Mouse (Mus musculus): ENCODE data around the gene Gm10260. TPM values are rescaled to one million over a fixed set of nuclear protein-coding genes. Genes with fewer than 3 reads are reported as not detected.

The Gm10260 gene
- polyA plus RNA-seq (2014; fragmentation: Nextera tagmentation; extraction: Ambion mirVana): 9.0 and 10.0 TPM in 2 replicates

GRCm38 (mm10) chr13:97760532-97760931, at the start of gene Gm10260:
Gene Gm10260 (minus strand): TSS chr13:97760632.
- H3K4me2 ChIP-seq (replicated peaks; ENCODE audit: low read depth, low read length): no peak within 1 kb of the TSS
- H3K9ac ChIP-seq (ENCODE audit: low read depth, low read length): no peak within 1 kb of the TSS
- no peaks in the 10 kb centered on the region for H3K36me3 ChIP-seq (ENCODE audit: control insufficient read depth, insufficient read depth, low read length)
- no peak within 1 kb of the TSS for H3K4me3 ChIP-seq (ENCODE audit: low read length)
- no peak within 1 kb of the TSS for H3K27ac ChIP-seq (ENCODE audit: low read depth, low read length)
- ATAC-seq (ENCODE audit: low FRiP score, low TSS enrichment): no peak
- no peaks in the 10 kb centered on the region for H3K27me3 ChIP-seq (ENCODE audit: control insufficient read depth, insufficient read depth, low read length)
- 93% methylated on average over 10 of the region's 11 CpGs for WGBS
- H3K4me1 ChIP-seq (ENCODE audit: control insufficient read depth, insufficient read depth, low read length): 0 out of 2 replicates have a peak, but pooled peaks cover 3% of the 10 kb centered on the region
- no peaks in the 10 kb centered on the region for H3K9me3 ChIP-seq (ENCODE audit: control insufficient read depth, low read length)

GRCm38 (mm10) chr13:97809828-97810227, 49.4 kb upstream of the Gm10260 start:
- Histone ChIP-seq H3K27me3 (ENCODE audit: control insufficient read depth, insufficient read depth, low read length) (no peaks in the 10 kb centered on the region), H3K4me1 (ENCODE audit: control insufficient read depth, insufficient read depth, low read length) (no peaks in the 10 kb centered on the region), H3K9ac (ENCODE audit: low read depth, low read length) (no peak overlapping the region), H3K36me3 (ENCODE audit: control insufficient read depth, insufficient read depth, low read length) (no peaks in the 10 kb centered on the region), H3K4me2 (replicated peaks; ENCODE audit: low read depth, low read length) (no peak overlapping the region), H3K27ac (ENCODE audit: low read depth, low read length) (no peak overlapping the region), H3K4me3 (ENCODE audit: low read length) (no peak overlapping the region), H3K9me3 (ENCODE audit: control insufficient read depth, low read length) (no peaks in the 10 kb centered on the region)
- WGBS: 90% methylated on average over 4 of the region's 4 CpGs
- no peak for ATAC-seq (ENCODE audit: low FRiP score, low TSS enrichment)

GRCm38 (mm10) chr13:97805907-97806306, 45.5 kb upstream of the Gm10260 start:
- Histone ChIP-seq H3K36me3 (ENCODE audit: control insufficient read depth, insufficient read depth, low read length) (no peaks in the 10 kb centered on the region), H3K9me3 (ENCODE audit: control insufficient read depth, low read length) (no peaks in the 10 kb centered on the region), H3K27ac (ENCODE audit: low read depth, low read length) (no peak overlapping the region), H3K27me3 (ENCODE audit: control insufficient read depth, insufficient read depth, low read length) (no peaks in the 10 kb centered on the region), H3K9ac (ENCODE audit: low read depth, low read length) (no peak overlapping the region), H3K4me3 (ENCODE audit: low read length) (no peak overlapping the region), H3K4me1 (ENCODE audit: control insufficient read depth, insufficient read depth, low read length) (no peaks in the 10 kb centered on the region), H3K4me2 (replicated peaks; ENCODE audit: low read depth, low read length) (no peak overlapping the region)
- WGBS: 66% methylated on average over 9 of the region's 9 CpGs
- ATAC-seq (ENCODE audit: low FRiP score, low TSS enrichment): no peak

- 81% methylated on average over 4 of the region's 4 CpGs for WGBS
- H3K27me3 ChIP-seq (ENCODE audit: control insufficient read depth, insufficient read depth, low read length): no peaks in the 10 kb centered on the region
- no peaks in the 10 kb centered on the region for H3K4me1 ChIP-seq (ENCODE audit: control insufficient read depth, insufficient read depth, low read length)
- no peak overlapping the region for H3K27ac ChIP-seq (ENCODE audit: low read depth, low read length)
- no peak overlapping the region for H3K9ac ChIP-seq (ENCODE audit: low read depth, low read length)
- no peaks in the 10 kb centered on the region for H3K9me3 ChIP-seq (ENCODE audit: control insufficient read depth, low read length)
- H3K36me3 ChIP-seq (ENCODE audit: control insufficient read depth, insufficient read depth, low read length): no peaks in the 10 kb centered on the region
- ATAC-seq (ENCODE audit: low FRiP score, low TSS enrichment): no peak
- no peak overlapping the region for H3K4me3 ChIP-seq (ENCODE audit: low read length)
- no peak overlapping the region for H3K4me2 ChIP-seq (replicated peaks; ENCODE audit: low read depth, low read length)
These were observed 42.0 kb upstream of the Gm10260 start for GRCm38 (mm10) chr13:97802386-97802785.

GRCm38 (mm10) chr13:97797462-97797861, 37.0 kb upstream of the Gm10260 start:
- no peaks in the 10 kb centered on the region for H3K4me1 ChIP-seq (ENCODE audit: control insufficient read depth, insufficient read depth, low read length)
- H3K36me3 ChIP-seq (ENCODE audit: control insufficient read depth, insufficient read depth, low read length): no peaks in the 10 kb centered on the region
- no peaks in the 10 kb centered on the region for H3K27me3 ChIP-seq (ENCODE audit: control insufficient read depth, insufficient read depth, low read length)
- WGBS: 51% methylated on average over 5 of the region's 5 CpGs
- no peak overlapping the region for H3K4me3 ChIP-seq (ENCODE audit: low read length)
- no peak overlapping the region for H3K9ac ChIP-seq (ENCODE audit: low read depth, low read length)
- no peak overlapping the region for H3K27ac ChIP-seq (ENCODE audit: low read depth, low read length)
- no peaks in the 10 kb centered on the region for H3K9me3 ChIP-seq (ENCODE audit: control insufficient read depth, low read length)
- ATAC-seq (ENCODE audit: low FRiP score, low TSS enrichment): no peak
- no peak overlapping the region for H3K4me2 ChIP-seq (replicated peaks; ENCODE audit: low read depth, low read length)

- 72% methylated on average over 1 of the region's 1 CpGs for WGBS
- ATAC-seq (ENCODE audit: low FRiP score, low TSS enrichment): no peak
- Histone ChIP-seq H3K9me3 (ENCODE audit: control insufficient read depth, low read length) (no peaks in the 10 kb centered on the region), H3K4me1 (ENCODE audit: control insufficient read depth, insufficient read depth, low read length) (0 out of 2 replicates have a peak, but pooled peaks cover 5% of the 10 kb centered on the region), H3K9ac (ENCODE audit: low read depth, low read length) (no peak overlapping the region), H3K4me3 (ENCODE audit: low read length) (no peak overlapping the region), H3K4me2 (replicated peaks; ENCODE audit: low read depth, low read length) (no peak overlapping the region), H3K27me3 (ENCODE audit: control insufficient read depth, insufficient read depth, low read length) (no peaks in the 10 kb centered on the region), H3K27ac (ENCODE audit: low read depth, low read length) (no peak overlapping the region), H3K36me3 (ENCODE audit: control insufficient read depth, insufficient read depth, low read length) (no peaks in the 10 kb centered on the region)
These were observed 34.3 kb upstream of the Gm10260 start for GRCm38 (mm10) chr13:97794780-97795179.

GRCm38 (mm10) chr13:97793932-97794331, 33.5 kb upstream of the Gm10260 start:
- no peak for ATAC-seq (ENCODE audit: low FRiP score, low TSS enrichment)
- H3K4me1 ChIP-seq (ENCODE audit: control insufficient read depth, insufficient read depth, low read length): 0 out of 2 replicates have a peak, but pooled peaks cover 5% of the 10 kb centered on the region
- no peak overlapping the region for H3K4me3 ChIP-seq (ENCODE audit: low read length)
- no peaks in the 10 kb centered on the region for H3K27me3 ChIP-seq (ENCODE audit: control insufficient read depth, insufficient read depth, low read length)
- H3K4me2 ChIP-seq (replicated peaks; ENCODE audit: low read depth, low read length): no peak overlapping the region
- no peaks in the 10 kb centered on the region for H3K9me3 ChIP-seq (ENCODE audit: control insufficient read depth, low read length)
- WGBS: 70% methylated on average over 1 of the region's 1 CpGs
- no peaks in the 10 kb centered on the region for H3K36me3 ChIP-seq (ENCODE audit: control insufficient read depth, insufficient read depth, low read length)
- no peak overlapping the region for H3K9ac ChIP-seq (ENCODE audit: low read depth, low read length)
- H3K27ac ChIP-seq (ENCODE audit: low read depth, low read length): no peak overlapping the region

- Histone ChIP-seq H3K36me3 (ENCODE audit: control insufficient read depth, insufficient read depth, low read length) (no peaks in the 10 kb centered on the region), H3K27ac (ENCODE audit: low read depth, low read length) (no peak overlapping the region), H3K9ac (ENCODE audit: low read depth, low read length) (no peak overlapping the region), H3K27me3 (ENCODE audit: control insufficient read depth, insufficient read depth, low read length) (no peaks in the 10 kb centered on the region), H3K4me1 (ENCODE audit: control insufficient read depth, insufficient read depth, low read length) (0 out of 2 replicates have a peak, but pooled peaks cover 5% of the 10 kb centered on the region), H3K9me3 (ENCODE audit: control insufficient read depth, low read length) (no peaks in the 10 kb centered on the region), H3K4me3 (ENCODE audit: low read length) (no peak overlapping the region), H3K4me2 (replicated peaks; ENCODE audit: low read depth, low read length) (no peak overlapping the region)
- no peak for ATAC-seq (ENCODE audit: low FRiP score, low TSS enrichment)
- 28% methylated on average over 6 of the region's 6 CpGs for WGBS
These were observed 31.2 kb upstream of the Gm10260 start for GRCm38 (mm10) chr13:97791664-97792063.

GRCm38 (mm10) chr13:97789782-97790450, 29.5 kb upstream of the Gm10260 start:
- Histone ChIP-seq H3K36me3 (ENCODE audit: control insufficient read depth, insufficient read depth, low read length) (no peaks in the 10 kb centered on the region), H3K27me3 (ENCODE audit: control insufficient read depth, insufficient read depth, low read length) (no peaks in the 10 kb centered on the region), H3K27ac (ENCODE audit: low read depth, low read length) (no peak overlapping the region), H3K9me3 (ENCODE audit: control insufficient read depth, low read length) (no peaks in the 10 kb centered on the region), H3K4me3 (ENCODE audit: low read length) (no peak overlapping the region), H3K4me2 (replicated peaks; ENCODE audit: low read depth, low read length) (no peak overlapping the region), H3K4me1 (ENCODE audit: control insufficient read depth, insufficient read depth, low read length) (0 out of 2 replicates have a peak, but pooled peaks cover 5% of the 10 kb centered on the region), H3K9ac (ENCODE audit: low read depth, low read length) (no peak overlapping the region)
- WGBS: 45% methylated on average over 12 of the region's 12 CpGs
- no peak for ATAC-seq (ENCODE audit: low FRiP score, low TSS enrichment)
